Mouse (Mus musculus) E14TG2a.4 (cell line): Measurements from ENCODE around the gene Cyfip1.

Experiments used
- H3K27me3 ChIP-seq: 2 replicates; pipeline ENCODE4 v1.6.1; 2014; ENCODE audit warnings: low read length, control low read depth; ENCODE audit not compliant: insufficient read depth
- H3K36me3 ChIP-seq: 2 replicates; pipeline ENCODE4 v1.6.1; 2014; ENCODE audit warnings: low read length, control low read depth; ENCODE audit not compliant: insufficient read depth
- H3K4me1 ChIP-seq: replicated peaks from 2 replicates; pipeline ENCODE4 v1.6.1; 2014; ENCODE audit warnings: low read depth, low read length, control low read depth
- H3K4me3 ChIP-seq: replicated peaks from 2 replicates; pipeline ENCODE4 v1.5.1; 2014; ENCODE audit warnings: mild to moderate bottlenecking, low read length
- H3K9me3 ChIP-seq: 2 replicates; pipeline ENCODE4 v1.6.1; 2014; ENCODE audit warnings: low read length, control low read depth
- CTCF ChIP-seq: conservative IDR thresholded peaks from 2 replicates; pipeline ENCODE4 v1.5.1; 2014; ENCODE audit warnings: low read length
- NANOG ChIP-seq: IDR thresholded peaks from 2 replicates; pipeline ENCODE4 v1.6.1; 2014; ENCODE audit warnings: borderline replicate concordance, low read length, mixed read lengths
- POU5F1 ChIP-seq: IDR thresholded peaks from 2 replicates; pipeline ENCODE4 v1.6.1; 2014; ENCODE audit warnings: low read length, borderline replicate concordance

Gene Cyfip1

DNA sequence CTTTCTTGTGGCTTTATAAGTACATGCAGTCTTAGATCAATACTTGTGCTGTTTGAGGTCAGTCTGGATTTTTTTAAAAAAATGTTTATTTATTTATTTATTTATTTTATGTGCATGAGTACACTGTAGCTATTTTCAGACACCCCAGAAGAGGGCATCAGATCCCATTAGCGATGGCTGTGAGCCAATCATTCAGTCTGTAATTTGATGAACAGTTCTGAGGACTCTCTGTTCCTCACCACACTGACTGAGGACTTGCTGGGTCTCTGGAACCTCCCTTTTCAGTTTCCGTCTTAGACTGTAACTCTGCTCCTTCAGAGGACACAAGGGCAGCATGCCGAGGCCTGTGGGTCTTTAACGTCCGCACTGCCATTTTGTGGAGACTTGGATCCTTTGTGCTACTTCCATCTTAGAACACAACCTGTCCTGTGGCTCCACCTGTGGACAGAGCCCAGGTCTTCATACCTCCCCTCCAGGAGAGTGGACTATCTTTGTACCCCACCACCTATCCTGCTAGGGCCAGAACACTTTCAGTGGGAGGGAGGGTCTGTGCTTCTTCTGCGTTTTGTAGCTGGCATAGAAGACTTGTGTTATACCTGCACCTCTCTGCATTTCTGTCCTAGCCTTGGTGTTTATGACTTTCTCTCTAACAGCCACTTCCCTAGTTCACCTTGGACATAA, 28.9 kb downstream of the Cyfip1 start:
- no peaks in the 10 kb centered on the region for H3K27me3 ChIP-seq
- H3K4me1 ChIP-seq = peaks cover 42% of the 10 kb centered on the region
- H3K36me3 ChIP-seq = peaks cover 35% of the 10 kb centered on the region
- H3K9me3 ChIP-seq = no peaks in the 10 kb centered on the region
- TF ChIP-seq NANOG = no peak
- no peak for TF ChIP-seq POU5F1
- TF ChIP-seq CTCF = no peak
- no peak overlapping the region for H3K4me3 ChIP-seq

DNA sequence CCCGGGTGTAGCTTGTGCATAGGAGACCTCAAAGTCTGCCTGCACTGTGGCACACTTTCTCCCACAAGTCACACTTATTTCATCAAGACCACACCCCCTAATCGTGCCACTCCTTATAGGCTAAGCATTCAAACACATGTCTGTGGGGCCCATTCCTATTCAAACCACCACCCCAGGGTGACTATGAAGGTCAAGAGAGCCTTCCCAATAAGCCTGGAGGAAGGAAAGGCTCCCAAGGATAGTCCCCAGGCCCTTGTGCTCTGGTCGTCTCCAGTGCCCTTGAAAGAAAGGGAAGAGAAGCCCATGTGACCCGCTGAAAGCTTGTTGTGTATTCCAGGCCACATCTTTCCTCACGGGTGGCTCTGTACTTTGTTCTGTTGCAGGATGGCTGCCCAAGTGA, 29.9 kb downstream of the Cyfip1 start:
- TF ChIP-seq NANOG (no peak), POU5F1 (no peak), CTCF (no peak)
- H3K4me1 ChIP-seq = peaks cover 33% of the 10 kb centered on the region
- H3K27me3 ChIP-seq = no peaks in the 10 kb centered on the region
- H3K36me3 ChIP-seq = peaks cover 44% of the 10 kb centered on the region
- no peak overlapping the region for H3K4me3 ChIP-seq
- no peaks in the 10 kb centered on the region for H3K9me3 ChIP-seq

DNA sequence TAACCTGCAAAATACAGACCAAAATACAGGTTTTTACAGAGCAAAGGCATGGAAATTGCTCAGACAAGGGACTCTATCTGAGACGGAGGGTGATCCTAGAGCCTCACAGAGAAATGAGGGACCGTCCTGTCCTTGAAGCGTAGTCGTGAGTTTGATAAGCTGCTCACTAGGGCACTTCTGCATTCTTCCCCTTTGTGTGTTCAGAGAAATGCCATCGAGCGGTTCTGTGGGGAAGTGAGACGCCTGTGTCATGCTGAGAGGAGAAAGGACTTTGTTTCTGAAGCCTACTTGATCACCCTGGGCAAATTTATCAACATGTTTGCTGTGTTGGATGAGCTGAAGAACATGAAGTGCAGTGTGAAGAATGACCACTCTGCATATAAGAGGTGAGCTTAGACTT, 33.2 kb downstream of the Cyfip1 start:
- TF ChIP-seq NANOG (no peak), CTCF (no peak), POU5F1 (no peak)
- Histone ChIP-seq H3K4me1 (peaks cover 21% of the 10 kb centered on the region), H3K9me3 (no peaks in the 10 kb centered on the region), H3K27me3 (no peaks in the 10 kb centered on the region), H3K4me3 (no peak overlapping the region), H3K36me3 (peaks cover 74% of the 10 kb centered on the region)

DNA sequence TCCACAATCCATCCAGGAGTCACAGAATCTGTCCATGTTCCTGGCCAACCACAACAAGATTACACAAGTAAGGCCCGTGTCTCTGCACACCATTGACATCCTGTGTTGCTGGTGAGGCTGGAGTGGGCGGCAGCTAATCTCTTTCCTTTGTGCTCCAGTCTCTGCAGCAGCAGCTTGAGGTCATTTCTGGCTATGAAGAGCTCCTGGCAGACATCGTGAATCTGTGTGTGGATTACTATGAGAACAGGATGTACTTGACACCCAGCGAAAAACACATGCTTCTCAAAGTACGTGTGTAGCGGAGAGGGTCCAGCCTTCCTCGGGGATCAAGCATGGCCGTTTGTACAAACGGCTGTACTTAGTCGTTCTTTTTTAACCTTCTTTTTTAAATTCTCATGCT, 36.2 kb downstream of the Cyfip1 start:
- Histone ChIP-seq H3K4me1 (no peaks in the 10 kb centered on the region), H3K27me3 (no peaks in the 10 kb centered on the region), H3K4me3 (no peak overlapping the region), H3K36me3 (peaks cover 89% of the 10 kb centered on the region), H3K9me3 (no peaks in the 10 kb centered on the region)
- TF ChIP-seq POU5F1 (no peak), NANOG (no peak), CTCF (no peak)

DNA sequence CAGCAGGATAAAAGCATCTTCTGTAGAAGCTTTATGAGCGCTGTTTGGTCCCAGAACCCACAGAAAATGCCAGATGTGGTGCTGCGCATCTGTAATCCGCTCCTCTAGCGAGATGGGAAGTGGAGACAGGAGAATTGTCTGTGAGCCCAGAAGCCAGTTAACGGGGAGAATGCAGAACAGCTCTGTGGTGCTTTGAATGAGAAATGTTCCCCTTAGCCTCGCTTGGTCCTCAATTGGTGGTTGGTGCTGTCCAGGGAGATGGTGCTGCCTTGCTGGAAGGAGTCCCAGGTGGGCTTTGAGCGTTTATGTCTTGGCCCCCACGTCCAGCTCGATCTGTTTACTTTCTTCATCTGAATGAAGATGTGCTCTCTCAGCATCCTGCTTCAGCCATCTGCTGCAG, 39.3 kb downstream of the Cyfip1 start:
- Histone ChIP-seq H3K4me3 (no peak overlapping the region), H3K36me3 (peaks cover 66% of the 10 kb centered on the region), H3K4me1 (no peaks in the 10 kb centered on the region), H3K27me3 (no peaks in the 10 kb centered on the region), H3K9me3 (no peaks in the 10 kb centered on the region)
- TF ChIP-seq POU5F1 (no peak), CTCF (no peak), NANOG (no peak)

DNA sequence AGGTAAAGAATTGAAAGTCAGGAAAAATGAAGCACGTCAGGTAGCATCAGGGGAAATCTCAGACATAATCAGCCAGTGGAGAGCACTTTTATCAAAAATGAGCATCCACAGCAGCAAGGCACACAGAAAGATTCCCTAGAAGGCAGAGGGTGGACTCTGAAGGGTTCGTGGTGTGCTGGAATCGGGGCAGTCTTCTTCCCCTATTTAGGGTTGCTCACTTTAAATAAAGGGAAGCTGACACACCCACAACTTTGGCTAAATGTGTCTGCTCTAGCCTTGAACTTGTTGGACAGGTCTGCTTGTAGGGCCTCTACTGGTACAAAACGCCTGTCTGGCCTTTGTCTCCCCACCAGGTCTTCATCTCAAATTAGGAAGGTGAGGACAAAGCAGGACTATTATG, 47.1 kb downstream of the Cyfip1 start:
- no peaks in the 10 kb centered on the region for H3K9me3 ChIP-seq
- no peak overlapping the region for H3K4me3 ChIP-seq
- TF ChIP-seq NANOG (no peak), POU5F1 (no peak), CTCF (no peak)

DNA sequence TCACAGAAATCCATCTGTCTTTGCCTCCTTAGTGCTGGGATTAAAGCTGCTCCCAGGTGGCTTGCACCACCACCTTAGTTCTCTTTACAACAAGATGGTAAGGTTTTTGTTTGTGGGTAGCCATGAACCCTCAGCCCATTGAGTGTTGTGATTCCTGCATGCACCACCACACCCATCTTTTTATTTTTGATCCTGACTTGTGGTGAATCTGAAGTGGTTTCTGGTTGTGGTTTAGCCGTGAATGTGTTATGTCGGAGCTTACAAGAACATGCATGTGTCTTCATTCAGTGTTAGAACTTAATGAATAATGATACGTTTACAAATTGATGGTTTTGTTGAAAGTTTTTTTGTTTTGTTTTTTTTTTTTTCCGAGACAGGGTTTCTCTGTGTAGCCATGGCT, 48.5 kb downstream of the Cyfip1 start:
- TF ChIP-seq NANOG = no peak
- no peak for TF ChIP-seq POU5F1
- no peak for TF ChIP-seq CTCF
- H3K36me3 ChIP-seq = peaks cover 57% of the 10 kb centered on the region
- H3K4me1 ChIP-seq = peaks cover 44% of the 10 kb centered on the region
- H3K27me3 ChIP-seq = no peaks in the 10 kb centered on the region
- H3K4me3 ChIP-seq = no peak overlapping the region
- H3K9me3 ChIP-seq = no peaks in the 10 kb centered on the region

More for the DNA sequence above, 47.1 kb downstream of the Cyfip1 start:
- no peaks in the 10 kb centered on the region for H3K27me3 ChIP-seq
- peaks cover 44% of the 10 kb centered on the region for H3K4me1 ChIP-seq
- H3K36me3 ChIP-seq = peaks cover 48% of the 10 kb centered on the region

DNA sequence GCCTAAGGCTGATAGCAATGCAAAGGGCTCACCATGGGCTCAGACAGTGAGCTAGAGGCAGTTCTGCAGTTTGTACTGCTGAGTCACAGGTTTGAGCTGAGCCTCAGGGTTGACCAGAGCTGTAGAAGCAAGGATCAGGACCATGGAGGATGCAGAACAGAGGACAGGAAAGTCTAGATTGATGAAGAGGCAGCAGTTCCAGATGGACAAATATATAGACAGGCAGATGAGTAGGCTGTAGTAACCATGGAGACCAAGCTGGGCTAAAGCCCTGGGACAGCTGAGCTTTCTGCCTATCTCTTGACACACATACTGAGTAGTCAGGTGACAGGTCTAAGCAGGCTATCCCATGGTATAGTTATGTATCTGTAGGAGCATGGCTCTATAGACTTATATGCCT, 49.2 kb downstream of the Cyfip1 start:
- Histone ChIP-seq H3K4me3 (no peak overlapping the region), H3K27me3 (no peaks in the 10 kb centered on the region), H3K4me1 (peaks cover 44% of the 10 kb centered on the region), H3K36me3 (peaks cover 63% of the 10 kb centered on the region), H3K9me3 (no peaks in the 10 kb centered on the region)
- TF ChIP-seq NANOG = no peak

DNA sequence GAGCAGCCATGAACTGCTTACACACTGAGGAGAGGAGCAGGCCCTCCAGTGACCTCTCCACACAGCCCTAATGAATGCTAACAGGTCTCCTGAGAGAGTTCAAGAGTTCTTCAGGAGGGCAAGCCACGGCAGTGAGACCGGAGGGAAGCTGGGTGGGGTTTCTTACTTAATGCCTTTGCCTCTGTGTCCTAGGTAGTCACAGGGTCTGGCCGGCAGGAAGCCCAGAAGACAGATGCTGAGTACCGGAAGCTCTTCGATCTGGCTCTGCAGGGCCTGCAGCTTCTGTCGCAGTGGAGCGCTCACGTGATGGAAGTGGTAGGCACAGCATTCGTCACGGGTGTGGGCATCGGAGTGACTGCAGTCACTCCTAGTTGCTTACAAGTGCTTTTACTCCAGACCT, 50.3 kb downstream of the Cyfip1 start:
- Histone ChIP-seq H3K27me3 (no peaks in the 10 kb centered on the region), H3K4me3 (peak overlapping the region; percentile 23; the same call in 1 of the 2 replicates), H3K9me3 (no peaks in the 10 kb centered on the region), H3K36me3 (peaks cover 66% of the 10 kb centered on the region), H3K4me1 (peaks cover 44% of the 10 kb centered on the region)
- peak; percentile 69; the same call in 1 of the 2 replicates for TF ChIP-seq NANOG
- TF ChIP-seq POU5F1 = no peak
- no peak for TF ChIP-seq CTCF
